Mouse (Mus musculus) right cerebral cortex, postnatal 25 days (tissue): ENCODE data around the gene Gm3099.
"Not testable (repeated sequence)": the region's sequence is repeated elsewhere in the genome, so short reads cannot be mapped to it uniquely, and the experiment has no call there.

Experiments used
- DNase-seq: peaks from one replicate; pipeline ENCODE4 v3.0.0; 2022

The Gm3099 gene

GRCm38 (mm10) chr14:3998094-3998493, at the start of gene Gm3099:
TSS of gene Gm3099 (plus strand) at chr14:3998394.
- not testable (repeated sequence) for DNase-seq

GRCm38 (mm10) chr14:3963247-3963646, 34.9 kb upstream of the Gm3099 start, which contains the start of gene Gm3095:
TSS of gene Gm3095 (plus strand) at chr14:3963547.
- not testable (repeated sequence) for DNase-seq

- not testable (repeated sequence) for DNase-seq
Observed at GRCm38 (mm10) chr14:4023641-4024040, 25.4 kb downstream of the Gm3099 start, which contains the start of gene Gm5796. TSS of gene Gm5796 (plus strand) at chr14:4023941.
